Mouse (Mus musculus): ENCODE results near the gene Itga1.

GRCm38 (mm10) chr13:114930996-114931649 lies 170.6 kb downstream of the Itga1 start:
- TF ChIP-seq CTCF (conservative IDR thresholded peaks at IDR 0.05; ENCODE audit: insufficient read depth, insufficient read length, low read depth, low read length) (no peak), POLR2A (IDR thresholded peaks at IDR 0.05; ENCODE audit: low read depth, low read length) (no peak)

Measured in kidney, adult 2 months (tissue).